Mouse (Mus musculus): ENCODE measurements at regions not wholly inside any gene's neighbourhood (a gene's known extent, or its start where the extent isn't known, plus 50 kb on each side); places are given as distances from the start of the nearest gene placed in this dataset.
A peak's percentile ranks its signal among the peaks of the same experiment; 100 is the strongest.

GRCm38 (mm10) chr10:117457701-117457950, 77.8 kb upstream of the Cpsf6 start:
- ATAC-seq (ENCODE audit: low FRiP score) (no peak), DNase-seq (ENCODE audit: low spot score, missing footprints) (no peak)
- H3K4me3 ChIP-seq (ENCODE audit: low read depth, low read length) = no peak overlapping the region
- H3K27ac ChIP-seq (ENCODE audit: low read depth, low read length) = no peak overlapping the region
- no peak overlapping the region for H3K9ac ChIP-seq (ENCODE audit: low read length)
- WGBS = 73% methylated on average over 2 of the region's 2 CpGs
- H3K4me2 ChIP-seq = no peak overlapping the region
- no peaks in the 10 kb centered on the region for H3K27me3 ChIP-seq (ENCODE audit: control insufficient read depth, insufficient read depth, low read length)
- no peaks in the 10 kb centered on the region for H3K4me1 ChIP-seq (ENCODE audit: control insufficient read depth, insufficient read depth, low read length)
- no peaks in the 10 kb centered on the region for H3K36me3 ChIP-seq (ENCODE audit: control insufficient read depth, insufficient read depth, low read length)
- H3K9me3 ChIP-seq (ENCODE audit: control insufficient read depth, low read length) = no peaks in the 10 kb centered on the region

GRCm38 (mm10) chr10:117456904-117457700, 77.3 kb upstream of the Cpsf6 start:
- Histone ChIP-seq H3K4me2 (no peak overlapping the region), H3K4me3 (ENCODE audit: low read depth, low read length) (no peak overlapping the region), H3K27ac (ENCODE audit: low read depth, low read length) (no peak overlapping the region), H3K36me3 (ENCODE audit: control insufficient read depth, insufficient read depth, low read length) (no peaks in the 10 kb centered on the region), H3K4me1 (ENCODE audit: control insufficient read depth, insufficient read depth, low read length) (no peaks in the 10 kb centered on the region), H3K9me3 (ENCODE audit: control insufficient read depth, low read length) (no peaks in the 10 kb centered on the region), H3K9ac (ENCODE audit: low read length) (no peak overlapping the region), H3K27me3 (ENCODE audit: control insufficient read depth, insufficient read depth, low read length) (no peaks in the 10 kb centered on the region)
- 77% methylated on average over 18 of the region's 18 CpGs for WGBS
- no peak for DNase-seq (ENCODE audit: low spot score, missing footprints)
- no peak for ATAC-seq (ENCODE audit: low FRiP score)

GRCm38 (mm10) chr10:117456427-117456826, 76.6 kb upstream of the Cpsf6 start:
- no peaks in the 10 kb centered on the region for H3K27me3 ChIP-seq (ENCODE audit: control insufficient read depth, insufficient read depth, low read length)
- no peak overlapping the region for H3K27ac ChIP-seq (ENCODE audit: low read depth, low read length)
- no peak for ATAC-seq (ENCODE audit: low FRiP score)
- no peaks in the 10 kb centered on the region for H3K4me1 ChIP-seq (ENCODE audit: control insufficient read depth, insufficient read depth, low read length)
- WGBS = 74% methylated on average over 8 of the region's 8 CpGs
- no peak overlapping the region for H3K4me2 ChIP-seq
- no peaks in the 10 kb centered on the region for H3K9me3 ChIP-seq (ENCODE audit: control insufficient read depth, low read length)
- no peak overlapping the region for H3K9ac ChIP-seq (ENCODE audit: low read length)
- DNase-seq (ENCODE audit: low spot score, missing footprints) = no peak
- H3K4me3 ChIP-seq (ENCODE audit: low read depth, low read length) = no peak overlapping the region
- no peaks in the 10 kb centered on the region for H3K36me3 ChIP-seq (ENCODE audit: control insufficient read depth, insufficient read depth, low read length)

- Histone ChIP-seq H3K9ac (ENCODE audit: low read length) (no peak overlapping the region), H3K27me3 (ENCODE audit: control insufficient read depth, insufficient read depth, low read length) (no peaks in the 10 kb centered on the region), H3K9me3 (ENCODE audit: control insufficient read depth, low read length) (no peaks in the 10 kb centered on the region), H3K4me1 (ENCODE audit: control insufficient read depth, insufficient read depth, low read length) (no peaks in the 10 kb centered on the region), H3K4me2 (no peak overlapping the region), H3K4me3 (ENCODE audit: low read depth, low read length) (no peak overlapping the region), H3K36me3 (ENCODE audit: control insufficient read depth, insufficient read depth, low read length) (no peaks in the 10 kb centered on the region), H3K27ac (ENCODE audit: low read depth, low read length) (no peak overlapping the region)
- DNase-seq (ENCODE audit: low spot score, missing footprints) = peak; percentile 94
- WGBS = 78% methylated on average over 9 of the region's 9 CpGs
- ATAC-seq (ENCODE audit: low FRiP score) = peak; percentile 55; the same call in 1 of the 2 replicates
Measured at GRCm38 (mm10) chr10:117455595-117456302, 75.9 kb upstream of the Cpsf6 start.

- Histone ChIP-seq H3K4me3 (ENCODE audit: low read depth, low read length) (no peak overlapping the region), H3K4me2 (no peak overlapping the region), H3K27ac (ENCODE audit: low read depth, low read length) (no peak overlapping the region), H3K27me3 (ENCODE audit: control insufficient read depth, insufficient read depth, low read length) (no peaks in the 10 kb centered on the region), H3K9me3 (ENCODE audit: control insufficient read depth, low read length) (no peaks in the 10 kb centered on the region), H3K36me3 (ENCODE audit: control insufficient read depth, insufficient read depth, low read length) (no peaks in the 10 kb centered on the region), H3K4me1 (ENCODE audit: control insufficient read depth, insufficient read depth, low read length) (no peaks in the 10 kb centered on the region), H3K9ac (ENCODE audit: low read length) (no peak overlapping the region)
- WGBS = 70% methylated on average over 12 of the region's 12 CpGs
- peak; percentile 85 for DNase-seq (ENCODE audit: low spot score, missing footprints)
- peak; percentile 48; the same call in 1 of the 2 replicates for ATAC-seq (ENCODE audit: low FRiP score)
Measured at GRCm38 (mm10) chr10:117454711-117455591, 75.1 kb upstream of the Cpsf6 start.

GRCm38 (mm10) chr10:117454171-117454500, 74.3 kb upstream of the Cpsf6 start:
- no peak overlapping the region for H3K27ac ChIP-seq (ENCODE audit: low read depth, low read length)
- WGBS = 89% methylated on average over 3 of the region's 3 CpGs
- DNase-seq (ENCODE audit: low spot score, missing footprints) (no peak), ATAC-seq (ENCODE audit: low FRiP score) (no peak)
- no peaks in the 10 kb centered on the region for H3K4me1 ChIP-seq (ENCODE audit: control insufficient read depth, insufficient read depth, low read length)
- H3K4me2 ChIP-seq = no peak overlapping the region
- H3K36me3 ChIP-seq (ENCODE audit: control insufficient read depth, insufficient read depth, low read length) = no peaks in the 10 kb centered on the region
- H3K27me3 ChIP-seq (ENCODE audit: control insufficient read depth, insufficient read depth, low read length) = no peaks in the 10 kb centered on the region
- H3K9ac ChIP-seq (ENCODE audit: low read length) = no peak overlapping the region
- H3K4me3 ChIP-seq (ENCODE audit: low read depth, low read length) = no peak overlapping the region
- H3K9me3 ChIP-seq (ENCODE audit: control insufficient read depth, low read length) = no peaks in the 10 kb centered on the region

- Histone ChIP-seq H3K4me2 (no peak overlapping the region), H3K4me3 (ENCODE audit: low read depth, low read length) (no peak overlapping the region), H3K27ac (ENCODE audit: low read depth, low read length) (no peak overlapping the region), H3K9me3 (ENCODE audit: control insufficient read depth, low read length) (no peaks in the 10 kb centered on the region), H3K4me1 (ENCODE audit: control insufficient read depth, insufficient read depth, low read length) (no peaks in the 10 kb centered on the region), H3K9ac (ENCODE audit: low read length) (no peak overlapping the region), H3K27me3 (ENCODE audit: control insufficient read depth, insufficient read depth, low read length) (no peaks in the 10 kb centered on the region), H3K36me3 (ENCODE audit: control insufficient read depth, insufficient read depth, low read length) (no peaks in the 10 kb centered on the region)
- ATAC-seq (ENCODE audit: low FRiP score) (no peak), DNase-seq (ENCODE audit: low spot score, missing footprints) (no peak)
- WGBS = 90% methylated on average over 7 of the region's 7 CpGs
Measured at GRCm38 (mm10) chr10:117453406-117454170, 73.8 kb upstream of the Cpsf6 start.

GRCm38 (mm10) chr10:117452190-117452950, 72.6 kb upstream of the Cpsf6 start:
- no peaks in the 10 kb centered on the region for H3K9me3 ChIP-seq (ENCODE audit: control insufficient read depth, low read length)
- no peak overlapping the region for H3K4me2 ChIP-seq
- no peaks in the 10 kb centered on the region for H3K4me1 ChIP-seq (ENCODE audit: control insufficient read depth, insufficient read depth, low read length)
- H3K4me3 ChIP-seq (ENCODE audit: low read depth, low read length) = no peak overlapping the region
- ATAC-seq (ENCODE audit: low FRiP score) (no peak), DNase-seq (ENCODE audit: low spot score, missing footprints) (no peak)
- H3K27ac ChIP-seq (ENCODE audit: low read depth, low read length) = no peak overlapping the region
- no peaks in the 10 kb centered on the region for H3K36me3 ChIP-seq (ENCODE audit: control insufficient read depth, insufficient read depth, low read length)
- no peaks in the 10 kb centered on the region for H3K27me3 ChIP-seq (ENCODE audit: control insufficient read depth, insufficient read depth, low read length)
- H3K9ac ChIP-seq (ENCODE audit: low read length) = no peak overlapping the region
- 27% methylated on average over 7 of the region's 7 CpGs for WGBS
